Mouse (Mus musculus): ENCODE measurements around the gene Pth2. TPM values are rescaled to one million over a fixed set of nuclear protein-coding genes. Genes with fewer than 3 reads are reported as not detected.

The Pth2 gene
- 0.40 TPM in 1 of 2 replicates, not detected in the other for polyA plus RNA-seq (2016; fragmentation: Nextera tagmentation; extraction: Ambion mirVana)

- no peak within 1 kb of the TSS; the same call in 1 of the 2 replicates for H3K9ac ChIP-seq
- ATAC-seq (ENCODE audit: insufficient number of reproducible peaks, low FRiP score), result no peak
- peaks cover 30% of the 10 kb centered on the region for H3K4me1 ChIP-seq (replicated peaks)
- no peaks in the 10 kb centered on the region for H3K9me3 ChIP-seq (replicated peaks)
- peak within 1 kb of the TSS; percentile 37 for H3K4me3 ChIP-seq
- 21% methylated on average over 20 of the region's 20 CpGs for WGBS
- peak within 1 kb of the TSS; percentile 63 for H3K4me2 ChIP-seq
- no peak within 1 kb of the TSS for H3K27ac ChIP-seq (ENCODE audit: poor library complexity, severe bottlenecking)
- H3K27me3 ChIP-seq (replicated peaks), result peaks cover 98% of the 10 kb centered on the region
- H3K36me3 ChIP-seq, result no peaks in the 10 kb centered on the region
Observed at GRCm38 (mm10) chr7:45180896-45181477, at the start of gene Pth2. Pth2 (plus strand) TSS chr7:45180995.

GRCm38 (mm10) chr7:45131850-45132249 is 48.9 kb upstream of the Pth2 start:
- peaks cover 30% of the 10 kb centered on the region for H3K4me1 ChIP-seq (replicated peaks)
- ATAC-seq (ENCODE audit: insufficient number of reproducible peaks, low FRiP score), result no peak
- 59% methylated on average over 11 of the region's 11 CpGs for WGBS
- peaks cover 7% of the 10 kb centered on the region for H3K36me3 ChIP-seq
- H3K27me3 ChIP-seq (replicated peaks), result 0 out of 2 replicates have a peak, but pooled peaks cover 4% of the 10 kb centered on the region
- no peak overlapping the region for H3K4me3 ChIP-seq
- no peak overlapping the region for H3K4me2 ChIP-seq
- peak overlapping the region; percentile 46 for H3K9ac ChIP-seq
- H3K27ac ChIP-seq (ENCODE audit: poor library complexity, severe bottlenecking), result no peak overlapping the region
- H3K9me3 ChIP-seq (replicated peaks), result peaks cover 3% of the 10 kb centered on the region

GRCm38 (mm10) chr7:45133446-45134159 is 47.2 kb upstream of the Pth2 start:
- Histone ChIP-seq H3K36me3 (no peaks in the 10 kb centered on the region), H3K4me3 (no peak overlapping the region), H3K27ac (ENCODE audit: poor library complexity, severe bottlenecking) (no peak overlapping the region), H3K4me1 (replicated peaks) (peaks cover 36% of the 10 kb centered on the region), H3K4me2 (0 out of 2 replicates have a peak overlapping the region, but pooled peaks have one; percentile 6), H3K9me3 (replicated peaks) (peaks cover 3% of the 10 kb centered on the region), H3K9ac (no peak overlapping the region), H3K27me3 (replicated peaks) (0 out of 2 replicates have a peak, but pooled peaks cover 8% of the 10 kb centered on the region)
- no peak for ATAC-seq (ENCODE audit: insufficient number of reproducible peaks, low FRiP score)
- WGBS, result 84% methylated on average over 8 of the region's 8 CpGs

GRCm38 (mm10) chr7:45134544-45135026 is 46.2 kb upstream of the Pth2 start:
- H3K9ac ChIP-seq, result no peak overlapping the region
- peaks cover 3% of the 10 kb centered on the region for H3K9me3 ChIP-seq (replicated peaks)
- WGBS, result 8% methylated on average over 12 of the region's 12 CpGs
- H3K4me3 ChIP-seq, result peak overlapping the region; percentile 57; the same call in 1 of the 2 replicates
- H3K27me3 ChIP-seq (replicated peaks), result 0 out of 2 replicates have a peak, but pooled peaks cover 8% of the 10 kb centered on the region
- H3K27ac ChIP-seq (ENCODE audit: poor library complexity, severe bottlenecking), result no peak overlapping the region
- H3K4me2 ChIP-seq, result peak overlapping the region; percentile 87
- peaks cover 42% of the 10 kb centered on the region for H3K4me1 ChIP-seq (replicated peaks)
- ATAC-seq (ENCODE audit: insufficient number of reproducible peaks, low FRiP score), result peak; percentile 57
- H3K36me3 ChIP-seq, result no peaks in the 10 kb centered on the region

GRCm38 (mm10) chr7:45135370-45135769 is 45.4 kb upstream of the Pth2 start:
- WGBS, result 56% methylated on average over 3 of the region's 3 CpGs
- Histone ChIP-seq H3K9me3 (replicated peaks) (peaks cover 3% of the 10 kb centered on the region), H3K4me2 (peak overlapping the region; percentile 87), H3K27me3 (replicated peaks) (0 out of 2 replicates have a peak, but pooled peaks cover 8% of the 10 kb centered on the region), H3K4me1 (replicated peaks) (peaks cover 47% of the 10 kb centered on the region), H3K27ac (ENCODE audit: poor library complexity, severe bottlenecking) (0 out of 2 replicates have a peak overlapping the region, but pooled peaks have one; percentile 1), H3K9ac (peak overlapping the region; percentile 66; the same call in 1 of the 2 replicates), H3K4me3 (peak overlapping the region; percentile 57), H3K36me3 (no peaks in the 10 kb centered on the region)
- no peak for ATAC-seq (ENCODE audit: insufficient number of reproducible peaks, low FRiP score)

GRCm38 (mm10) chr7:45135993-45136567 is 44.7 kb upstream of the Pth2 start, which contains the start of the genes Gm45713 and Flt3l:
Gm45713 (minus strand) TSS chr7:45136231.
Flt3l (minus strand) TSS chr7:45136432.
- peaks cover 3% of the 10 kb centered on the region for H3K9me3 ChIP-seq (replicated peaks)
- 1% methylated on average over 29 of the region's 29 CpGs for WGBS
- peak within 1 kb of the TSS; percentile 87 for H3K4me2 ChIP-seq
- no peaks in the 10 kb centered on the region for H3K36me3 ChIP-seq
- ATAC-seq (ENCODE audit: insufficient number of reproducible peaks, low FRiP score), result peak; percentile 79
- H3K4me3 ChIP-seq, result peak within 1 kb of the TSS; percentile 57
- H3K27me3 ChIP-seq (replicated peaks), result 0 out of 2 replicates have a peak, but pooled peaks cover 8% of the 10 kb centered on the region
- H3K27ac ChIP-seq (ENCODE audit: poor library complexity, severe bottlenecking), result peak within 1 kb of the TSS; percentile 54
- H3K4me1 ChIP-seq (replicated peaks), result peaks cover 47% of the 10 kb centered on the region
- peak within 1 kb of the TSS; percentile 66 for H3K9ac ChIP-seq

GRCm38 (mm10) chr7:45137171-45138006 is 43.4 kb upstream of the Pth2 start:
- H3K9me3 ChIP-seq (replicated peaks), result peaks cover 3% of the 10 kb centered on the region
- H3K4me2 ChIP-seq, result 0 out of 2 replicates have a peak overlapping the region, but pooled peaks have one; percentile 13
- no peak overlapping the region; the same call in 1 of the 2 replicates for H3K9ac ChIP-seq
- H3K27ac ChIP-seq (ENCODE audit: poor library complexity, severe bottlenecking), result peak overlapping the region; percentile 54
- H3K4me3 ChIP-seq, result no peak overlapping the region
- H3K4me1 ChIP-seq (replicated peaks), result peaks cover 39% of the 10 kb centered on the region
- H3K36me3 ChIP-seq, result peaks cover 11% of the 10 kb centered on the region
- H3K27me3 ChIP-seq (replicated peaks), result 0 out of 2 replicates have a peak, but pooled peaks cover 8% of the 10 kb centered on the region
- peak; percentile 69 for ATAC-seq (ENCODE audit: insufficient number of reproducible peaks, low FRiP score)
- 57% methylated on average over 12 of the region's 12 CpGs for WGBS

GRCm38 (mm10) chr7:45138403-45138802 is 42.4 kb upstream of the Pth2 start:
- Histone ChIP-seq H3K4me2 (no peak overlapping the region), H3K27ac (ENCODE audit: poor library complexity, severe bottlenecking) (peak overlapping the region; percentile 36; the same call in 1 of the 2 replicates), H3K9me3 (replicated peaks) (peaks cover under 1% of the 10 kb centered on the region), H3K36me3 (peaks cover 20% of the 10 kb centered on the region), H3K9ac (no peak overlapping the region), H3K27me3 (replicated peaks) (0 out of 2 replicates have a peak, but pooled peaks cover 8% of the 10 kb centered on the region), H3K4me1 (replicated peaks) (peaks cover 39% of the 10 kb centered on the region), H3K4me3 (no peak overlapping the region)
- 89% methylated on average over 1 of the region's 1 CpGs for WGBS
- no peak for ATAC-seq (ENCODE audit: insufficient number of reproducible peaks, low FRiP score)

- no peak for ATAC-seq (ENCODE audit: insufficient number of reproducible peaks, low FRiP score)
- no peak overlapping the region for H3K4me3 ChIP-seq
- H3K4me1 ChIP-seq (replicated peaks), result peaks cover 34% of the 10 kb centered on the region
- H3K27ac ChIP-seq (ENCODE audit: poor library complexity, severe bottlenecking), result no peak overlapping the region
- no peaks in the 10 kb centered on the region for H3K9me3 ChIP-seq (replicated peaks)
- H3K27me3 ChIP-seq (replicated peaks), result 0 out of 2 replicates have a peak, but pooled peaks cover 8% of the 10 kb centered on the region
- no peak overlapping the region for H3K4me2 ChIP-seq
- H3K9ac ChIP-seq, result no peak overlapping the region
- WGBS, result 73% methylated on average over 8 of the region's 8 CpGs
- peaks cover 37% of the 10 kb centered on the region for H3K36me3 ChIP-seq
Observed at GRCm38 (mm10) chr7:45139904-45140723, 40.7 kb upstream of the Pth2 start.

Data from heart, embryonic 12.5 days (tissue).